Mouse (Mus musculus): ENCODE data around the gene Rnh1. TPM values are rescaled to one million over a fixed set of nuclear protein-coding genes. Genes with fewer than 3 reads are reported as not detected.

The Rnh1 gene
- polyA plus RNA-seq (2014; fragmentation: Illumina TruSeq; extraction: RNeasy Lipid Tissue Mini Kit (QIAGEN cat#74804); ENCODE audit: low read depth, low replicate concordance): 0.41 TPM

GRCm38 (mm10) chr7:141172116-141173006, at the start of gene Rnh1:
Rnh1 (minus strand) TSS chr7:141172857.

GRCm38 (mm10) chr7:141215101-141215879, 42.6 kb upstream of the Rnh1 start, which contains the start of gene Rassf7:
Rassf7 (plus strand) TSS chr7:141215860.

GRCm38 (mm10) chr7:141213605-141214235, 41.1 kb upstream of the Rnh1 start, which contains the start of gene Lmntd2:
Lmntd2 (minus strand) TSS chr7:141214080.

GRCm38 (mm10) chr7:141193948-141194347, 21.3 kb upstream of the Rnh1 start, which contains the start of the genes Hras and Lrrc56:
Hras (minus strand) TSS chr7:141194005.
Lrrc56 (plus strand) TSS chr7:141194157.

GRCm38 (mm10) chr7:141122245-141122644, 50.4 kb downstream of the Rnh1 start, which contains the start of gene Ptdss2:
Ptdss2 (plus strand) TSS chr7:141122382.

GRCm38 (mm10) chr7:141117636-141118035, 55.0 kb downstream of the Rnh1 start, which contains the start of gene Ano9:
Ano9 (minus strand) TSS chr7:141117806.

Other genes with a start within 250 kb of the Rnh1 start
- gene Pgghg, start 231.5 kb downstream of the Rnh1 start, polyA plus RNA-seq (2014; fragmentation: Illumina TruSeq; extraction: RNeasy Lipid Tissue Mini Kit (QIAGEN cat#74804); ENCODE audit: low read depth, low replicate concordance): 0.11 TPM
- not detected for gene Ifitm5, start 222.6 kb downstream of the Rnh1 start, polyA plus RNA-seq (2014; fragmentation: Illumina TruSeq; extraction: RNeasy Lipid Tissue Mini Kit (QIAGEN cat#74804); ENCODE audit: low read depth, low replicate concordance)
- not detected for gene Gm45717, start 216.9 kb downstream of the Rnh1 start, polyA plus RNA-seq (2014; fragmentation: Illumina TruSeq; extraction: RNeasy Lipid Tissue Mini Kit (QIAGEN cat#74804); ENCODE audit: low read depth, low replicate concordance)
- 4.3 TPM for gene Ifitm2, start 216.9 kb downstream of the Rnh1 start, polyA plus RNA-seq (2014; fragmentation: Illumina TruSeq; extraction: RNeasy Lipid Tissue Mini Kit (QIAGEN cat#74804); ENCODE audit: low read depth, low replicate concordance)
- gene Ifitm1, start 205.6 kb downstream of the Rnh1 start, polyA plus RNA-seq (2014; fragmentation: Illumina TruSeq; extraction: RNeasy Lipid Tissue Mini Kit (QIAGEN cat#74804); ENCODE audit: low read depth, low replicate concordance): not detected
- 1.7 TPM for gene Ifitm3, start 162.1 kb downstream of the Rnh1 start, polyA plus RNA-seq (2014; fragmentation: Illumina TruSeq; extraction: RNeasy Lipid Tissue Mini Kit (QIAGEN cat#74804); ENCODE audit: low read depth, low replicate concordance)
- gene Ifitm6, start 154.9 kb downstream of the Rnh1 start, polyA plus RNA-seq (2014; fragmentation: Illumina TruSeq; extraction: RNeasy Lipid Tissue Mini Kit (QIAGEN cat#74804); ENCODE audit: low read depth, low replicate concordance): not detected
- gene Gm17387, start 143.7 kb downstream of the Rnh1 start, polyA plus RNA-seq (2014; fragmentation: Illumina TruSeq; extraction: RNeasy Lipid Tissue Mini Kit (QIAGEN cat#74804); ENCODE audit: low read depth, low replicate concordance): not detected
- 1.2 TPM for gene B4galnt4, start 111.8 kb downstream of the Rnh1 start, polyA plus RNA-seq (2014; fragmentation: Illumina TruSeq; extraction: RNeasy Lipid Tissue Mini Kit (QIAGEN cat#74804); ENCODE audit: low read depth, low replicate concordance)
- not detected for gene Pkp3, start 94.6 kb downstream of the Rnh1 start, polyA plus RNA-seq (2014; fragmentation: Illumina TruSeq; extraction: RNeasy Lipid Tissue Mini Kit (QIAGEN cat#74804); ENCODE audit: low read depth, low replicate concordance)
- not detected for gene Sigirr, start 72.3 kb downstream of the Rnh1 start, polyA plus RNA-seq (2014; fragmentation: Illumina TruSeq; extraction: RNeasy Lipid Tissue Mini Kit (QIAGEN cat#74804); ENCODE audit: low read depth, low replicate concordance)
- gene Ano9, start 55.1 kb downstream of the Rnh1 start, polyA plus RNA-seq (2014; fragmentation: Illumina TruSeq; extraction: RNeasy Lipid Tissue Mini Kit (QIAGEN cat#74804); ENCODE audit: low read depth, low replicate concordance): 0.18 TPM
- 179 TPM for gene Ptdss2, start 50.5 kb downstream of the Rnh1 start, polyA plus RNA-seq (2014; fragmentation: Illumina TruSeq; extraction: RNeasy Lipid Tissue Mini Kit (QIAGEN cat#74804); ENCODE audit: low read depth, low replicate concordance)
- 6.3 TPM for gene Hras, start 21.1 kb upstream of the Rnh1 start, polyA plus RNA-seq (2014; fragmentation: Illumina TruSeq; extraction: RNeasy Lipid Tissue Mini Kit (QIAGEN cat#74804); ENCODE audit: low read depth, low replicate concordance)
- gene Lrrc56, start 21.3 kb upstream of the Rnh1 start, polyA plus RNA-seq (2014; fragmentation: Illumina TruSeq; extraction: RNeasy Lipid Tissue Mini Kit (QIAGEN cat#74804); ENCODE audit: low read depth, low replicate concordance): 9.5 TPM
- gene Lmntd2, start 41.2 kb upstream of the Rnh1 start, polyA plus RNA-seq (2014; fragmentation: Illumina TruSeq; extraction: RNeasy Lipid Tissue Mini Kit (QIAGEN cat#74804); ENCODE audit: low read depth, low replicate concordance): 18.2 TPM
- 2.4 TPM for gene Rassf7, start 43.0 kb upstream of the Rnh1 start, polyA plus RNA-seq (2014; fragmentation: Illumina TruSeq; extraction: RNeasy Lipid Tissue Mini Kit (QIAGEN cat#74804); ENCODE audit: low read depth, low replicate concordance)
- gene Phrf1, start 55.9 kb upstream of the Rnh1 start, polyA plus RNA-seq (2014; fragmentation: Illumina TruSeq; extraction: RNeasy Lipid Tissue Mini Kit (QIAGEN cat#74804); ENCODE audit: low read depth, low replicate concordance): 24.6 TPM
- 2.1 TPM for gene Irf7, start 93.6 kb upstream of the Rnh1 start, polyA plus RNA-seq (2014; fragmentation: Illumina TruSeq; extraction: RNeasy Lipid Tissue Mini Kit (QIAGEN cat#74804); ENCODE audit: low read depth, low replicate concordance)
- 1.5 TPM for gene Cdhr5, start 103.9 kb upstream of the Rnh1 start, polyA plus RNA-seq (2014; fragmentation: Illumina TruSeq; extraction: RNeasy Lipid Tissue Mini Kit (QIAGEN cat#74804); ENCODE audit: low read depth, low replicate concordance)
- not detected for gene Sct, start 106.3 kb upstream of the Rnh1 start, polyA plus RNA-seq (2014; fragmentation: Illumina TruSeq; extraction: RNeasy Lipid Tissue Mini Kit (QIAGEN cat#74804); ENCODE audit: low read depth, low replicate concordance)
- gene Drd4, start 119.1 kb upstream of the Rnh1 start, polyA plus RNA-seq (2014; fragmentation: Illumina TruSeq; extraction: RNeasy Lipid Tissue Mini Kit (QIAGEN cat#74804); ENCODE audit: low read depth, low replicate concordance): 1.1 TPM
- gene Deaf1, start 154.8 kb upstream of the Rnh1 start, polyA plus RNA-seq (2014; fragmentation: Illumina TruSeq; extraction: RNeasy Lipid Tissue Mini Kit (QIAGEN cat#74804); ENCODE audit: low read depth, low replicate concordance): 1.2 TPM
- 15.0 TPM for gene Tmem80, start 154.9 kb upstream of the Rnh1 start, polyA plus RNA-seq (2014; fragmentation: Illumina TruSeq; extraction: RNeasy Lipid Tissue Mini Kit (QIAGEN cat#74804); ENCODE audit: low read depth, low replicate concordance)
- 0.34 TPM for gene Eps8l2, start 166.0 kb upstream of the Rnh1 start, polyA plus RNA-seq (2014; fragmentation: Illumina TruSeq; extraction: RNeasy Lipid Tissue Mini Kit (QIAGEN cat#74804); ENCODE audit: low read depth, low replicate concordance)
- gene Taldo1, start 219.3 kb upstream of the Rnh1 start, polyA plus RNA-seq (2014; fragmentation: Illumina TruSeq; extraction: RNeasy Lipid Tissue Mini Kit (QIAGEN cat#74804); ENCODE audit: low read depth, low replicate concordance): 1.8 TPM
- 3.7 TPM for gene Gatd1, start 241.3 kb upstream of the Rnh1 start, polyA plus RNA-seq (2014; fragmentation: Illumina TruSeq; extraction: RNeasy Lipid Tissue Mini Kit (QIAGEN cat#74804); ENCODE audit: low read depth, low replicate concordance)